Mouse (Mus musculus) thymus, postnatal 0 days (tissue): ENCODE measurements at regions not wholly inside any gene's neighbourhood (a gene's known extent, or its start where the extent isn't known, plus 50 kb on each side); places are given as distances from the start of the nearest gene placed in this dataset.

Source experiments
- DNase-seq: peaks from one replicate; pipeline ENCODE4 v3.0.0-alpha.2; 2015; ENCODE audit warnings: low spot score

DNA sequence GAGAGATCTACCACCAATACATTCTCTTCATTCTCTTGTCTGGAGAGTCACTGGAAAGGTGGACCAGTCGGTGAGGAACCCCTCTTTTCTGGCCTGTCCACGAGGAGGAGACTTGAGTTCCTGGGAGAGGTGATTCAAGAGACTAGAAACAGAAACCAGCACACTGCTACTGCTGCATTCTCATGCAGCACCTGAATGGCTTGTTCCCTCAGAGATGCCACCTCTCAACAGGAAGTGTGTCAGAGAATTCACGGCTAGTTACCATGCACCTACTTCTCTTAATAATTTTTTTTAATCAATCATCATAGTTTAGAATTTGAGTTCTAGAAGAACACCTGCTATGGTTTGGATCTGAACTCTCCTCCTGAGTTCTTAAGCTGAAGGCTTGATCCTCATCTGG, 52.0 kb upstream of the Dynlrb2 start:
- no peak for DNase-seq

DNA sequence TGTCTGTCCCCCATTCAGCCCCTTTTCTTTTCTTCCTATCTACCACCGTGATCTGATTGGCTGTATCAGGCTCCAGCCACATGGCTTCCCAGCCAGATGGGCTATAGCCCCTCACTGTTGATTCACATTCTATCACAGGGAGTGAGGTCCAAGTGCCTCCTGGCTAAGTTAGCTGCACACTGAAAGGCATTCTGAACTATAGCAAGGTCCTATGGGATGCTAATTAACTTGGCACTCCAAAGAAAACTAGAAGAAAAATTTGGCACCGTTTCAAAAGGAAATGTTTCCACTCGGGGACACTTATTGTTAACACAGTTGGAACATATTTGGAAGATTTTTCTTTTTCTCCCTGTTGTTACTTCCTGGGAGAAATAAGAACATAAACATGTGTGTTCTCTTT, 53.4 kb upstream of the Dynlrb2 start:
- DNase-seq, result no peak

DNA sequence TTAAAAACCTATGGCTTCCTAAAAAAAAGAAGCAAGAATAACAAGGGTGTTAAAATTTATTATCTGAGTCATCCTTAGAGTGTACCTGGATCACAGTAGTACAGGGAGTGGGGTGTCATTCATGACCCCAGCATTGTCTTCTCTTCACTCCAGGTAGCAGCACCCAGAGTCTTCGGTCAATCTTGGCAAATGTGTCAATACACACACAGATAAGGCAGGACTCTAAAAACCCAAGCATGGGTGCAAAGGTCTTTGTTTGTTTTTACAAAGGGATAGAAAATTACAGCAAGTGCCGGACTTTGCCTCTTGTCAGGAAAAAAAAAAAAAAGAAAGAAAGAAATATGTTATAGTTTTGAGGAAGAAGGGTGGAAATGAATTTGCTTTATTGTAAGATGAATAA, 57.3 kb upstream of the Dynlrb2 start:
- no peak for DNase-seq

DNA sequence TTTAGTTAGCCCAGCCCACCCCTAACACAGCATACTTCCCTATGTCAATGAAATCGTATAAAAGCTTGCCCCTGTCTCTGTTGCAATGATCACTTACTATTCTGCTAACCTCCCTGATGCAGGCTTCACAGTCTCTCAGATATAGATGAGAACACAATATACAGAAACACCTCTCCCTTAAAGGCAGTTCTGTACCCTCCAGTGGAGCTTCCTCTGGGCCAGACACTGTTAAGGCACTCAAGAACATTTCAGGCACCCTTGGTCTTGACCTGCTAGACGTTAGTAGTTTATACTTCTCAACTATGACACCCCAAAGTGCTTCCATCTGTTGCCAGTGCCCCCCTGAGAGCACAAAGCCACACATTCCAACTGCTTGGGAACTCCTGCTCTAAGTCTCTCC, 61.9 kb upstream of the Dynlrb2 start:
- DNase-seq, result no peak

DNA sequence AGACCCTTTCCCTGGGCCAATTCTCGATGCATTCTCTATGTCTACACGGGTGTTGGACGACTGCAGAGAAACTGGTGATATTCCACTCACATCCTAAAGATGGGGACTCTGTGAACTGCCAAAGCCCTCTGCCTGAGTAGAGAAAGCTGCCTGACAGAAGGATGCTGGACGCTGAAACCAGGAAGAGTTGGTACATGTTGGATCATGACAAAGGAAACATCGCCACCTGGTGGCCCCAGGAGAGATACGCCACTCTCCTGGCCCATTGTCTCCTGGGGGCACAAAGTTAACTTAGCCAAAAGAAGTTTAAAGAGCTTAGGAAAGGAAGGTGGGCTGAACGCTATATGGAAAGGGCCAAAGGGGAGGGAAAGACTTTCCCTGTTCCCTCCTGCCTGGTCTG, 65.9 kb upstream of the Dynlrb2 start:
- peak; percentile 69 for DNase-seq

DNA sequence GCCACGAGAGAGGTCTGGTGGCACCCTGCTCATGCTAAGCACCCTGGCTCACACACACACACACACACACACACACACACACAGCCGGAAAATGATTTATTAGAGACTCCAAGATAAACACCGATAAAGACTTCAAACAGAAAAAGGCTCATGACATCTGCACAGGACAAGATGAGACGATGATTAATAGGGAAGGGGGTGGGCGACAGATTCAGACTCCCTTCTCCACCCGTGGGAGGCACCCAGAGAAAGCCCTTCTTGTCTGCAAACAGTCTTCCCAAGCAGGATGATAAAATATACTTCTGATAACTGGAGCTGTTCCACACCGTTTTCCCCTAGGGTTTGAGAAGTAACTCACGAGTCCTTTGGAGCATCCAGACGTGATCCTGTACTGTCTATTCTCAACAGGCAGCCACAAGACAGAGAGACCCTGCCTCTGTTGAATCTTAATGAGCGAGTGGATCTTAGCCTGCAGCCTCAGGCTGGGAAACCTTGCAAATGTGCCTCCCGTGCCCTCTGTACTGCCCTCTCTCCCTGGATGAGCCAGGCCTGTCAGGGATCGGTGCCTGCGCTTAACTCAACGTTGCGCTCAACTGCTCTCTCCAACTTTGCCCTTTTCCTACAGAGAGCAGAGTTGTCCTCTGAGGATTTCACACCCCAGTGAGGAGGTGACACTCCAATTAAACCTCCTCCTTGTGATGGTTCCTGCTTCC, 69.3 kb upstream of the Dynlrb2 start:
- no peak for DNase-seq

DNA sequence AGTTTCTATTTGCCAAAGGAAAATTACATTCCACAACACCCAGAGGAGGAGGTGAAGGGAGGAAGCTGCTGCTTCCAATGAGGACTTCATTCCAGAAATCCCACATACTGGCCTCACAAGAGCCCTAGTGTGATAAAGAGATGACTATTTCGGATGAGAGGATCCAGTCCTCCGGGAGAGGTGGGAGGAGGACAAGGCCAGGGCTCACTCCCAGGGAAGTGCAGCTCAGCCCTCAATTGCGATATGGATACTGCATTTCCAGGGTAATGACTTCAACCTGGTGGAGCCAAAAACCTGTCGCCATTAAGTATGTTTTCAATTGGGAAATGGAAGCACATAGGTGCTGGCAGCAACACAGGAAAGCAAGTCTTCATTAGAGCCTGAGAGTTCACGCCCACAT, 74.7 kb upstream of the Dynlrb2 start:
- no peak for DNase-seq

DNA sequence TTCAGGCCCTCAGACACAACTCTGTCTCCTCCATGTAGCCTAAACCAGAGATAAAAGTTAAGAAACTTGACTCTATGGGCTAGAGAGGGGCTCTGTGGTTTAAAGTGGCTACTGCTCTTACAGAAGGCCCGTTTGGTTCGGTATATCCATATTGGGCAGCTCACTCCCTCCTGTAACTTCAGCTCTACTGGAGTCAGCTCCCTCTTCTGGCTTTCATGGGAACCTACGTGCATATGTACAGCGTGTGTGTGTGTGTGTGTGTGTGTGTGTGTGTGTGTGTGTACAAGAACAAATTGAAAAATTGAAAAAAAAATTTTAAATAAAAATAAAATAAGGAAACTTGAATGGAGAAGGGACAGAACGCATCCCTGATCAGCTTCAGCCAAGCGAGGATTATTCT, 75.1 kb upstream of the Dynlrb2 start:
- DNase-seq, result no peak

DNA sequence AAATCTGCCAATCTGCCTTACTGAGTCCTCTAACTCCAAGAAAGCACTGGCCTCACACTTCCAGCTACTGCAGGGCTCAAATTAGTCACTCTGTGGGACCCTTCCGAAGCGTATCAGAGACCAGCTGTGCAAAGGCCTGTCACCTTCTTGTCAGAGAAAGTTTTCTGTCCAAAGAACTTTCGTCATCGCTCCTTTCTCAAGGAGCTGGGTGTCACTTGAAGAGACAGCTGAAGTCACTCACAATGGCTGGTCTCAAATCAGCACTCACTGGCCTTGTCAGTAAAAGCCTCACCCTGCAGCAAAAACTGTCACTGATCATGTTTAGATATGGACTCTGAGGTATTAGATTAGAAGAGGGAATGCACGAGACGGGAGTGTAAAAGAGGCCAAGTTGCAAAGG, 81.9 kb upstream of the Dynlrb2 start:
- no peak for DNase-seq

DNA sequence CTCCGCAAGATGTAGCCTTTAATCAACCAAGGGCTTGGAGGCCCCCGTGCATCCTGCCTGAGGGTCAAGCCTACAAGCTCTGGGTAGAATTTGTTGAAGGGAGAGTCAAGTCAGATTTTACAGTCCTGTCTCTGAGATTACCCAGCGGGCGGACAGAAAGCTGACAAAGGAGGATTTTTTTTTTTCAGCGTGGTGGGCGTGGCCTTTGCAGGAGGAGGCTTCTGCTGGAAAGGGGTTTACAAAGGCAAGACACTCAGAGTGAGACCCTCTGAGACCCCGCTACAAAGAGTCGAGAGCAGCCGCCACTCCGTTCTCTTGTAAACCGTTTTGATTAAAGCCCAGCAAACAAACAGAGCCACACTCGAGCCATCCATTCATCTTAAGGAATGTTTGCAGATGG, 92.1 kb upstream of the Dynlrb2 start:
- DNase-seq, result no peak

DNA sequence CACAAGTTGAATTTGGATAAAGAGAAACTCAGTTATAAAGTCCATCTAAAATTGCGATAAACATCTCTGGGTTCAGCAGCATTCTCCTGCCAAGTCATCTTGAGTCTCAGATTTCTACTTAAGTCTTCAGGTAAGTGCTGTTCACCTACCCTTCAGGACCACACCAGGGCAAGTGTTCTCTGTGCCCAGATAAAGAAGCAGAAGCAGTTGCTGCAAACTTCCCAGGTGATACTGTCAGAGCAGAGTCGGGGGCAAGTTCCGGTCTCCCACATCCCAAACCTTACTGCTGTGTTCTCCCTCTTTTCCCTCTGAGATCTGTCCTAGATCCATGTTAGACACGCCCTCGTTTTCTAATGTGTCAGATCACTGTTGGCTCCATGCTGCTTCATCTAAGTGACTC, 94.7 kb upstream of the Dynlrb2 start:
- no peak for DNase-seq

DNA sequence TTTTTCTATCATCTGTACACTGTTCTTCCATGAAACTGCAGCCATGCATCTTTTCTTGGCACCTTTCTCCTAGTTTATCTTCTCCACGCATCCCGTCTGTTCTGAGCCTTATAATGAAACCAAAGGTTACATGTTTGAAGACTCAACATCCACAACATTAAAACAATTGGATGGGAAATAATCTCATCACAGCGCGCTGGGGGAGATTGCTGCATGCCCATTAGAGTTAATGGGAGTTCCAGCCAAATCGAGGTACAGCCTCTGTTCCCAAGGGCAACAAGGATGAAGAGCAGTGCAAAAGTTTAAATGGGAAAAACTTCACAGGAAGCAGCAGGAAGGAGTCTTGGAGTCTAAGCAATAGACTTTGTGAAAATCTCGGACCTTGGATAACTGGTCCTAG, 95.8 kb upstream of the Dynlrb2 start:
- no peak for DNase-seq

DNA sequence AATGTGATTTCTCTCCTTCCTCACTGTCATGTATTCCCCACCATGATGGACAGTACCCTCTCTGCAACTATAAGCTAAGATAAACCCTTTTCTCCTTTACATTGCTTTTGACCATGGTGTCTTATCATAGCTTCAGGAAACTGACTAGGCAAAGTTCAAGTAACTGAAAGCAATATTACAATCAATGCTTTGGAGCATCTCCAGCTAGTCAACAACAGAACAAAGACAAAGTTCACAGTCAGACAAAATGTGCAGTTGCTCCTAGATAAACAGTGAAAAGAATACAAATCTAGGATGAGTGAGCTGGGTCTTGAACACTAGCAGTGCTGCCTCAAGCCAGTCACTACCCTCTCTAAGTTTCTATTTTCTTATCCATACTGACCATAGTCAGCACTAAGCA, 100.2 kb upstream of the Dynlrb2 start:
- no peak for DNase-seq

DNA sequence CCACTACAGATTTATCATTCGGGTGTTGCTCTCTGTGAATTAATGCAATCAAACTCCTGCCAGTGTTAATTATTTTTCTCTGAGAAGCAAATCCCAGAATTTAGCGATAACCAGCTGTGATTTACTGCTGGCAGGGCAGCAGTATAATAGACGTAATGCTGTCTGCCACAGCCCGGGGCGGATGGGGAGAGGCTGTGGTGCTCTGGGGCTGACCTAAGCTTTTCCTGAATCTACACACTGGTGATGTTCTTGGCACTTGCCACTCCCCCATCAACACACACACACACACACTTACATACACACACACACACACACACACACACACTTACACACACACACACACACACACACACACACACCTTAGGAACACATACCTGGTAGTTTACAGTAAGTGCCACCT, 101.4 kb upstream of the Dynlrb2 start:
- no peak for DNase-seq

DNA sequence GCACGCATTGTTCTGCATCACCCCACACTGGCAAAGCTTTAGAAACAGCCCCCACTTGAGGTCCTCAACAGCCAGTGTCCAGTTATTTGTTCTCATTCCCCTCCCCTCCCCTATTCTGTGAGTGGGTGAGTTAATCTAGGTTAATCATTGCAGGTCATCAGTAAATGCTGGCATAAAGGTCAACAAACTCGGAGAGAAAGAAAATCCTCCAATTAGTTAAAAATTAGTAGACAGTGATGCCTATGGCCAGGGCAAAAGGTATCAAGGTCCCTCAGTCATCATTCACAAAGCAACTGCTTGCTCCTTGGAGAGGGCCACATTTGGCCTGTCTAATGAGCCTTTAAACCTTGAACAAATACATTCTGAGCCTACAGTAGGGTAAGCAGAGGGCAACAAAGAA, 105.3 kb upstream of the Dynlrb2 start:
- DNase-seq, result no peak

DNA sequence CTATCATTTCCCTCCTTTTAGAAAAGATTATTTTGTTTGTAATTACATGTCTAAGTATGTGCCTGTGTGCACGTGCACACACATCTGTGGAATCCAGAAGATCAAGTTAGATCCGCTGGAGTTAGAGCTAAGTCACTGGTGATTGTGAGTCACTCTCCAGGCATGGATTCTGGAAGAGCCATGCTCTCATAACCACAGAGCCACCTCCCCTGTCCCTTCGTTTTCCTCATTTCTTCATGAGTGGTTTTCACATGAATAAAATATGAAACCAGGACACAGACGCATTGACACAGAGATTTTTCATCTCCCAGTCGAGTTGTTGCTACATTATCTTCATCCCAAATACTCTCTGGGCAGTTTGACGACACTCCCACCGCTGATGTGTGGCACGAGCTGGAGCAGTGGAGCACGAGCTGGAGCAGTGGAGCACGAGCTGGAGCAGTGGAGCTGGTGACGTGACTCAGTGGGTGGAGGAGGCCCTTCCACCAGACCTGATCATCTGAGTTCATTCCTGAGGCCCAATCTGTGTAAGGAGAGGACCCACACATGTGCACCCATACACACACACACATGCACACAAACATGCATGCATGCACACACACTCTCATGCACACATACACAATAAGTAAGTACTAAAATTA, 106.1 kb upstream of the Dynlrb2 start:
- no peak for DNase-seq

DNA sequence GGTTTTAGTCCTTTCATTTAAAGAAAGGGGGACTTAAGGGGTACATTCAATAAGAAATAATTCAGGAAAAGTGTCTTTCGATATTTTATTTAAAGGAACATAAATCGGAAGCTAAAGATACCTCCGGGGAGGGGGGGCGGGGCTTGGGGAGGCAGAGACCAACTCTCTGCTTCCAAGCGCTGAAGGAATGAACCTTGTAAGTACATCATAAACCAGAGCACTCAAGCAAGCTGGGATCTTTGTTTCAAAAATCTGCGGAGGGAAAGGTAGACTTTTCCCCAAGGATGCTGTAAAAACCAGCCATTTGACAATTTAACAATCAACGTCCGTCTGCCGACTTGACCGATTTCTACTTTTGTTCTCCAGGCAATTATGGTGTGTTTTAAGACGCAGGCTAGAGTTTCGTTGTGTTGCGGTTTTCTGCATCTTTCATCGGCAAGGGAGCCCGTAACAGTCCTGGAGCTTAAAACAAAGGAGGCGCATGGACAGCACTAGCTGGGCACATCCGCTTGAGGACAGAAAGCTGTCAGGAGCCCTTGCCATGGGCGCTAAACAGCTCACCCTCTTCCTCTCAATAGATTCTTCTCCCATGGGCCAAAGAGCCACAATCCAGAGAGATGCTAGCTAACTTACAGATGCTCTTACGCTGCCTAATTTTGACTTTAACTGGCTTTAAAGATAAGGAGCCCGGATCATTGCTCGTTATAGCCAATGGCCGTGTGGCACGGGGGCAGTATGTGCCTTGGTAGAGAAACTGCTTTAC, 119.4 kb upstream of the Dynlrb2 start:
- no peak for DNase-seq

DNA sequence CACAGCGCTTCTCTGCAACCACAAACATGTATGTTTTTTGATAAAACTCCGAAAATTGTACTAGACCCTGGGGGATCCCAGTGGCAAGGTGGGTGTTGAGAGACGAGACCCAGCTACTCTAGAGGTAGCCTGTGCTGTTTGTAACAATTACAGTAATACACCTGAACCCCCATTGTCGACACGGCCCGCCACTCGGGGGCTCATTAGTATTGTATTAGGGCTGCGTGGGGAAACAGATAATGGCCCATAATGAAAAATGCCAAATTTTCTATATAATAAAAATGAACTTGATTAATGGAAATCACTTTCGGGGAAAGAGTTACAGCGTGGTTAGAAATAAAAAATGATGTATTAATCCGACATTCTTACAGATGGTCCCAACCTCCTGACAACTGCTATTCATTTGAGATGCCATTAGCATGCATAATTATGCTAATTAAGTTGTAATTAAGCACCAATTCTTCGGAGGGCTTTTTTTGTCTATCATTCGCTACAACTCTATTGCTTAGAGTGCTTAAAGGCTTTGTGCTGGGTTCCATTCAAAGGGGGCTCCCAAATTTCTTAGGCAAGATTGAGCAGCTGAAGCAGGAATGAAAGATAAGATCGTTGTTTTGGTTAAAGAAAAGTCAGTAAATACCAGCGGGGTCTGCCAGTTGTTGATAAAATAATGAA, 120.2 kb upstream of the Dynlrb2 start:
- no peak for DNase-seq

DNA sequence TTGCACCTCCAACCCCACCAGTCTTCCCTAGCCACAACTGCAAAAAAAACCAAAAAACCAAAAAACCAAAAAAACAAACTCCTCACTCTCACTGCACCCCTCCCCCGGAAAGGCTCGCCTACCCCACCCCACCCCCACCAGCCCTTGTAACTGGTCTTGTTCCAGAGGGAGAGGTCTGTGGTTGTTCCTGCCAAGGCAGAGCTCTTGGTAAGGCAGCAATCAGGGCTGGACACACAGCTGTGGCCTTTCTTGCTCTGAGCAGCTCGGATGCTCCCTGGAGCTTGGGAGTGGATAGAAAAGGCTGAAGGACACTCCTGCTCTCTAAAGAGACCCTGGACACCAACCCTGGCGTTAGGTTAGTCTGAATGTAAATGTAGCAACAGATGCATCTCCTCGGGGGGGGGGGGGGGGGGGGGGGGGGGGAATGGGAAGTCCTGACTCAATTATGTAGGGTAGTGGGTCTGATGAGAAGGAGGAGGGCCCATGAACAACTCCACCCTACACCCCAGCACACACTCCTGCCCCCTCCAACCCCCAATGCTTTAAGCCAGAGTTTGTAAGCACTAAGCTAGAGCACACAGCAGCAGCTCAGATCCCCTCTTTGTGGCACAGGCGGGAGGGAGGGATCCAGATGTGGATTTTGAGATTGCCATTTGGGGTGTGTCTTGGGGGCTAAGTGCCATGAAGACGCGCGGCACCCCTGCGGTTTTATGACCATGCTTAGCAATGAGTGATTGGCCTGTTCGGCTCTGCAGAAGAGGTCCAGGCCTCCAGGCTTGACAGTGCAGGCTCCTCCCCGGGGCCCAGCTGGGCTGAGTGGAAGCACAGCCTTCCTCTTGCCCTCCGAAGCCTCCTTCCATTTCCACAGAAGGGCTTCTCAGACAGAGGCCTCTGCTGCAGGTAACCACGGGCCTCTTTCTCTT, 121.0 kb upstream of the Dynlrb2 start:
- DNase-seq, result no peak

DNA sequence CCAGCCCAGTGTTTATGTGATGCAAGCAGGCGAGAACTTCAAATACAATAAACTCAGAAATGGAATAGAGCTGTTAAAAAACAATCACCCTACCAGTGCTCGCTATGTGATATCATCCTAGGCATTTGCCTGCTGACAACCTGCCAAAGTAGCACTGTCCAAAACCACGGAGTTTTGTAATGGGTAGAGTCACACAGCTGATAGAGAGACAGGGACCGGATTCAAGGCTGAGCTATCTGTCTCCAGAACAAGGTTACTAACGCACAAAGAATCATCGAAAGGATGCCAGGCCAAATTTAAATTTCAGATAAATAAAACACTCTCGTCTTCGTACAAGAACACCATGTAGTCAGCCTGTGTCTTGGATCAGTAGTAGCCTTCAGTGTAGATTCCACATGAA, 121.7 kb upstream of the Dynlrb2 start:
- DNase-seq, result no peak

DNA sequence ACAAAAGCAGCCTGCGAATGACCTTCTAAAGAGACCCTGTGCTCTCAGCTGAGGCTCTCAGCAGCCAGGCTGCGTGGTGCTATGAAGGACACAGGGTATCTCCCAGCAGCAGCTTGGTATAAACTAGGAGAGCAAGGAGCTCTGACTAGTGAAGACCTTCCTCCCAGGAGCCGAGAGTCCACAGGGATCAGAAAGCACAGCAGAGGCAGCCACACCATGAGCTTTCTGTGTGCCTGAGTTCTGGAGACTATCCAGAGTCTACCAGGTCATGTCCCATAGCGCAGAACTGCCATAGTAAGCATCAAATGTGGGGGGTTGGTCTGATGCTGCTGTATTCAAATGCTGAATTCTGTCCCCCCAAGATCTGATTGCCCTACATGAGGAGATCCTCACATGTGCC, 124.2 kb upstream of the Dynlrb2 start:
- no peak for DNase-seq
